Mouse (Mus musculus): ENCODE results near the gene Zzef1.

DNA sequence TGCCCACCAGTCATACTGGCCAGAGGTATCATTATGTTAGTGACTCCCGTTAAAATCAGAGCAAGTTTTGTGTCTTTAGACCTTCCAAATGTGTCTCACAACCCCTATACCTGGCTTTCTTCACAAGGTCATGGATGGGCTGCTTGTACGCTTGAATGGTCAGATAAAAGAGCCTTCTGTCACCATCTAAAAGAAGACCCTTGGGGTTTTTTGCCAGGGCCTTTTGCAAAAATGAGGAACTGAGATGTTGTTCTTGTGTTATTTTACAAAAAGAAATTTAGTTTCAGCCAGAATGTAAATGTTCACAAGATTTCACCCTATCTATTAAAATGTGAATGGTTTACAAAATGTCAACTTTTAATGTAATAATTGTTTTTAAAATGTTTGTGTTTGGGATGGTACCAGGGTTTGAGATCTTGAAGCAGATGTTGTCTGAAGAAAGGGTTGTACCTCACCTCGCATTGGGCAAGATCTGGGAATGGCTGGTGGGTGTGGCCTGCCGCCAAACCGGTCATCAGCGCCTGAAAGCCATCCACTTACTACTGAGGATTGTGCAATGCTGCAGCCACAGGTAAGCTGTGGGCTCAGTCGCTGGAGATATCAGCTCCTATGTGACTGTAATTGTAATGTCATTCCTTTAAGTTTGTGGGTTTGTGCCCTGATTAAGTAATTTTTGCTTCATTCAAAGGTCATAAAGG is 121.4 kb downstream of the Zzef1 start:
- TF ChIP-seq POLR2A (IDR thresholded peaks at IDR 0.05; ENCODE audit: insufficient read length, low read depth) = no peak
- TF ChIP-seq TCF3 (IDR thresholded peaks at IDR 0.05; ENCODE audit: insufficient read length, low read depth) = no peak
- no peak for TF ChIP-seq CEBPB (IDR thresholded peaks at IDR 0.05; ENCODE audit: insufficient read depth, poor library complexity, severe bottlenecking)
- TF ChIP-seq MAX (IDR thresholded peaks at IDR 0.05; ENCODE audit: low read depth) = no peak
- TF ChIP-seq TCF12 (IDR thresholded peaks at IDR 0.05; ENCODE audit: insufficient read depth, poor library complexity, severe bottlenecking) = no peak
- no peak for TF ChIP-seq USF1 (IDR thresholded peaks at IDR 0.05; ENCODE audit: low read depth)
- TF ChIP-seq MYOG (IDR thresholded peaks at IDR 0.05; ENCODE audit: control insufficient read depth in 1 of 3, insufficient read depth in 1 of 3, insufficient read length in 2 of 3, low read depth in 2 of 3) = no peak
- TF ChIP-seq E2F4 (IDR thresholded peaks at IDR 0.05; ENCODE audit: insufficient read depth) = no peak

All from myocyte (in vitro differentiated cells).